ENCODE assay signal across 8 mouse cellular contexts in genomic region chr2:48001800-48002507, GRCm38 (mm10).
A peak's percentile ranks its signal among the peaks of the same experiment; 100 is the strongest.
DNase-seq lines count a peak whose midpoint lies in the region; ATAC-seq and TF ChIP-seq lines count a peak whose summit lies in the region.

No protein-coding gene starts in this region.

- no peak overlapping the region for H3K27ac ChIP-seq in heart, embryonic 10.5 days
- H3K27ac ChIP-seq in lung, postnatal 0 days (ENCODE audit: low read length): no peak overlapping the region

- no peak for ATAC-seq in Patski
- peak; percentile 66 to 75; a peak in 3 of 4 replicates for ATAC-seq in hematopoietic stem cell, adult 5-6 weeks (replicated peaks in 1 of 2; ENCODE audit: insufficient read depth in 1 of 2, low FRiP score in 2 of 2, low TSS enrichment in 1 of 2, low read depth in 1 of 2, poor library complexity in 2 of 2, severe bottlenecking in 2 of 2)
- peak; percentile 79 for ATAC-seq in lung, postnatal 0 days

- POLR2A ChIA-PET in Patski (lab: Charles Lee): interaction anchor here (0.6 kb wide), 1 partner anchor 667 kb away, joined by 3 read pairs; no protein-coding TSS in a partner anchor

- WGBS in heart, embryonic 10.5 days: 42% methylated on average over 11 of the region's 11 CpGs
- WGBS in lung, postnatal 0 days: 12% methylated on average over 11 of the region's 11 CpGs

- in situ Hi-C loops in Patski (cut with MboI; ENCODE audit: low pct_unique_long_range_greater_than_20kb): loop anchor here (5.0 to 25.0 kb wide), 2 partner anchors 885 to 1310 kb away; no protein-coding TSS in a partner anchor

- CTCF ChIA-PET in Patski (lab: Charles Lee): interaction anchor here (0.6 to 4.1 kb wide), 7 partner anchors 10 to 884 kb away, joined by 3 to 17 read pairs (median 3); no protein-coding TSS in a partner anchor

- no peaks in the 10 kb centered on the region for H3K9me3 ChIP-seq in heart, embryonic 10.5 days
- no peaks in the 10 kb centered on the region for H3K9me3 ChIP-seq in lung, postnatal 0 days (ENCODE audit: low read length)

- H3K4me3 ChIP-seq in heart, embryonic 10.5 days: no peak overlapping the region
- peak overlapping the region; percentile 8; the same call in 1 of the 2 replicates for H3K4me3 ChIP-seq in lung, postnatal 0 days (ENCODE audit: low read depth, low read length)

- no peaks in the 10 kb centered on the region for H3K4me1 ChIP-seq in heart, embryonic 10.5 days
- H3K4me1 ChIP-seq in lung, postnatal 0 days (ENCODE audit: insufficient read depth, low read depth, low read length): no peaks in the 10 kb centered on the region

- no peaks in the 10 kb centered on the region for H3K27me3 ChIP-seq in heart, embryonic 10.5 days (ENCODE audit: insufficient read depth, poor library complexity, severe bottlenecking)
- H3K27me3 ChIP-seq in Patski: peaks cover 15% of the 10 kb centered on the region
- no peaks in the 10 kb centered on the region for H3K27me3 ChIP-seq in lung, postnatal 0 days (replicated peaks; ENCODE audit: insufficient read depth, low read length)

- TF ChIP-seq CTCF in Patski (IDR thresholded peaks at IDR 0.05): peak; percentile 71
- peak; percentile 83 for TF ChIP-seq CTCF in lung, postnatal 0 days (IDR thresholded peaks at IDR 0.05)

- peak; percentile 26 to 73 for DNase-seq in heart, adult 18-20 months
- DNase-seq in heart, embryonic 10.5 days (ENCODE audit: low spot score): no peak
- peak; percentile 12 for DNase-seq in Patski (ENCODE audit: low read depth, low spot score)
- DNase-seq in embryo, embryonic 11 days: peak; percentile 79
- peak; percentile 2 to 9 for DNase-seq in kidney, postnatal 4 days
- peak; percentile 89 for DNase-seq in lung, postnatal 0 days (ENCODE audit: low spot score)
- peak; percentile 11 for DNase-seq in right cerebral cortex, postnatal 25 days

- no peaks in the 10 kb centered on the region for H3K36me3 ChIP-seq in heart, embryonic 10.5 days
- H3K36me3 ChIP-seq in lung, postnatal 0 days (ENCODE audit: insufficient read depth, low read length): no peaks in the 10 kb centered on the region

- peak; percentile 70 for TF ChIP-seq EP300 in lung, postnatal 0 days (IDR thresholded peaks at IDR 0.05)

- no peak overlapping the region for H3K9ac ChIP-seq in lung, postnatal 0 days (replicated peaks; ENCODE audit: low read depth)

- peak overlapping the region; percentile 40 for H3K4me2 ChIP-seq in lung, postnatal 0 days (replicated peaks; ENCODE audit: low read depth, low read length)
